Mouse (Mus musculus) small intestine, adult 2 months (tissue): ENCODE measurements around the gene Fut11. TPM values are rescaled to one million over a fixed set of nuclear protein-coding genes. Genes with fewer than 3 reads are reported as not detected.
"Not testable (repeated sequence)": the region's sequence is repeated elsewhere in the genome, so short reads cannot be mapped to it uniquely, and the experiment has no call there.

Experiments used
- H3K27ac ChIP-seq: fragments of 200-500 bp; 2 replicates; pipeline ENCODE4 v1.5.1; 2012; ENCODE audit warnings: low read depth, low read length, control low read depth, inconsistent platforms; ENCODE audit not compliant: insufficient read depth
- H3K27me3 ChIP-seq: fragments of 200-500 bp; 2 replicates; pipeline ENCODE4 v1.6.1; 2012; ENCODE audit warnings: mild to moderate bottlenecking, moderate library complexity, low read length, inconsistent platforms; ENCODE audit not compliant: control insufficient read depth, insufficient read depth
- H3K36me3 ChIP-seq: fragments of 200-500 bp; 2 replicates; pipeline ENCODE4 v1.6.1; 2012; ENCODE audit warnings: mild to moderate bottlenecking, low read length, control low read depth, inconsistent platforms; ENCODE audit not compliant: control insufficient read depth, insufficient read depth
- H3K4me1 ChIP-seq: fragments of 200-500 bp; 2 replicates; pipeline ENCODE4 v1.6.1; 2012; ENCODE audit warnings: low read length, inconsistent platforms, mixed read lengths; ENCODE audit not compliant: control insufficient read depth, insufficient read depth, insufficient read length
- H3K4me3 ChIP-seq: fragments of 200-500 bp; 2 replicates; pipeline ENCODE4 v1.5.1; 2012; ENCODE audit warnings: low read depth, mild to moderate bottlenecking, control low read depth, inconsistent platforms, low read length, moderate library complexity
- CTCF ChIP-seq: fragments of 200-500 bp; IDR thresholded peaks from 2 replicates; pipeline ENCODE4 v1.5.1; 2012; ENCODE audit warnings: low read depth, mild to moderate bottlenecking, control low read depth, inconsistent platforms, low read length, moderate library complexity, mixed read lengths; ENCODE audit not compliant: insufficient replicate concordance, insufficient read length; ENCODE audit errors: extremely low read depth
- POLR2A ChIP-seq: fragments of 200-500 bp; IDR thresholded peaks from 2 replicates; pipeline ENCODE4 v1.6.1; 2012; ENCODE audit warnings: low read depth, mild to moderate bottlenecking, control low read depth, inconsistent platforms, low read length, moderate library complexity
- WGBS: fragments of 180-500 bp; shearing (Covaris S2); methylation state at CpG from one replicate; pipeline ENCODE4 v1.1.7; 2018; 5-methylcytosine and 5-hydroxymethylcytosine counted together
- polyA plus RNA-seq: library from polyadenylated mRNA; depleted of rRNA; stranded (reverse); fragments of >200 nt; gene quantifications from 2 replicates; pipeline ENCODE4 v1.2.3, GENCODE M21; 2012

Gene Fut11
- polyA plus RNA-seq, 1 experiment, result 13.7 TPM

GRCm38 (mm10) chr14:20702741-20703381 is 8.1 kb downstream of the Fut11 start, which contains the start of gene Chchd1:
Gene Chchd1 (plus strand): TSS chr14:20703006.
- Histone ChIP-seq H3K4me1 (0 out of 2 replicates have a peak, but pooled peaks cover 2% of the 10 kb centered on the region), H3K4me3 (peak within 1 kb of the TSS; percentile 96), H3K27me3 (no peaks in the 10 kb centered on the region), H3K27ac (peak within 1 kb of the TSS; percentile 76), H3K36me3 (no peaks in the 10 kb centered on the region; the same call in 1 of the 2 replicates)
- under 1% methylated on average over 61 of the region's 61 CpGs for WGBS
- TF ChIP-seq CTCF (no peak), POLR2A (peak; percentile 51; the same call in 1 of the 2 replicates)

GRCm38 (mm10) chr14:20703461-20703860 is 8.7 kb downstream of the Fut11 start:
- H3K36me3 ChIP-seq, H3K27ac ChIP-seq, H3K27me3 ChIP-seq, H3K4me1 ChIP-seq: not testable (repeated sequence)
- peak overlapping the region; percentile 96 for H3K4me3 ChIP-seq
- WGBS, result 4% methylated on average over 8 of the region's 8 CpGs

GRCm38 (mm10) chr14:20707201-20708190 is 12.7 kb downstream of the Fut11 start, which contains the start of gene Zswim8:
Gene Zswim8 (plus strand): TSS chr14:20707552.
- 1% methylated on average over 80 of the region's 80 CpGs for WGBS
- no peak for TF ChIP-seq CTCF
- peak; percentile 33; the same call in 1 of the 2 replicates for TF ChIP-seq POLR2A
- Histone ChIP-seq H3K27me3 (no peaks in the 10 kb centered on the region), H3K36me3 (peaks cover 15% of the 10 kb centered on the region), H3K27ac (peak within 1 kb of the TSS; percentile 57), H3K4me3 (peak within 1 kb of the TSS; percentile 71), H3K4me1 (peaks cover 7% of the 10 kb centered on the region; the same call in 1 of the 2 replicates)

- peaks cover 20% of the 10 kb centered on the region for H3K36me3 ChIP-seq
- peak overlapping the region; percentile 71 for H3K4me3 ChIP-seq
- WGBS, result 2% methylated on average over 10 of the region's 10 CpGs
- no peaks in the 10 kb centered on the region for H3K27me3 ChIP-seq
- H3K27ac ChIP-seq, result no peak overlapping the region
- no peak for TF ChIP-seq POLR2A
- TF ChIP-seq CTCF, result no peak
- H3K4me1 ChIP-seq, result peaks cover 7% of the 10 kb centered on the region; the same call in 1 of the 2 replicates
Measured at GRCm38 (mm10) chr14:20708239-20708638, 13.5 kb downstream of the Fut11 start.

- Histone ChIP-seq H3K4me3 (no peak overlapping the region), H3K27me3 (no peaks in the 10 kb centered on the region), H3K4me1 (peaks cover 9% of the 10 kb centered on the region), H3K36me3 (peaks cover 70% of the 10 kb centered on the region), H3K27ac (no peak overlapping the region)
- 23% methylated on average over 11 of the region's 11 CpGs for WGBS
- TF ChIP-seq CTCF (no peak), POLR2A (no peak)
Measured at GRCm38 (mm10) chr14:20713832-20714231, 19.1 kb downstream of the Fut11 start.

- WGBS, result 90% methylated on average over 10 of the region's 10 CpGs
- Histone ChIP-seq H3K36me3 (peaks cover 87% of the 10 kb centered on the region), H3K4me1 (peaks cover 6% of the 10 kb centered on the region; the same call in 1 of the 2 replicates)
Measured at GRCm38 (mm10) chr14:20718443-20718842, 23.7 kb downstream of the Fut11 start.

GRCm38 (mm10) chr14:20719767-20720166 is 25.0 kb downstream of the Fut11 start:
- Histone ChIP-seq H3K4me1 (no peaks in the 10 kb centered on the region), H3K27ac (no peak overlapping the region), H3K4me3 (no peak overlapping the region), H3K27me3 (no peaks in the 10 kb centered on the region), H3K36me3 (peaks cover 79% of the 10 kb centered on the region)
- 92% methylated on average over 12 of the region's 12 CpGs for whole genome bisulfite sequencing
- TF ChIP-seq POLR2A, result no peak
- no peak for TF ChIP-seq CTCF

More at GRCm38 (mm10) chr14:20718443-20718842, 23.7 kb downstream of the Fut11 start:
- no peak overlapping the region for H3K27ac ChIP-seq
- H3K4me3 ChIP-seq, result no peak overlapping the region
- no peaks in the 10 kb centered on the region for H3K27me3 ChIP-seq
- TF ChIP-seq POLR2A (no peak), CTCF (no peak)
